Mouse (Mus musculus): ENCODE data around the gene Ralbp1. TPM values are rescaled to one million over a fixed set of nuclear protein-coding genes. Genes with fewer than 3 reads are reported as not detected.

The Ralbp1 gene
- polyA plus RNA-seq (2012; ENCODE audit: low replicate concordance) = 89.2 and 193 TPM in 2 replicates

GRCm38 (mm10) chr17:65885697-65886529 is at the start of gene Ralbp1:
Gene Ralbp1, minus strand, starts transcription at chr17:65885798.

Other genes with a start within 250 kb of the Ralbp1 start
- not detected in 2 replicates for gene Txndc2, start 243.6 kb downstream of the Ralbp1 start, polyA plus RNA-seq (2012; ENCODE audit: low replicate concordance)
- gene Rab31, start 113.0 kb downstream of the Ralbp1 start, polyA plus RNA-seq (2012; ENCODE audit: low replicate concordance) = 15.3 and 28.6 TPM in 2 replicates
- 8.1 and 27.1 TPM in 2 replicates for gene Ppp4r1, start 103.2 kb downstream of the Ralbp1 start, polyA plus RNA-seq (2012; ENCODE audit: low replicate concordance)
- gene Twsg1, start 65.4 kb upstream of the Ralbp1 start, polyA plus RNA-seq (2012; ENCODE audit: low replicate concordance) = 14.3 and 42.8 TPM in 2 replicates
- gene Ankrd12, start 191.3 kb upstream of the Ralbp1 start, polyA plus RNA-seq (2012; ENCODE audit: low replicate concordance) = 12.4 TPM in 2 replicates
- 19.9 and 54.5 TPM in 2 replicates for gene Ndufv2, start 215.8 kb upstream of the Ralbp1 start, polyA plus RNA-seq (2012; ENCODE audit: low replicate concordance)
- 37.2 and 47.5 TPM in 2 replicates for gene Washc1, start 225.7 kb upstream of the Ralbp1 start, polyA plus RNA-seq (2012; ENCODE audit: low replicate concordance)
- gene Ddx11, start 237.7 kb upstream of the Ralbp1 start, polyA plus RNA-seq (2012; ENCODE audit: low replicate concordance) = 6.1 and 7.6 TPM in 2 replicates